Mouse (Mus musculus): ENCODE data around the gene Efna3. TPM values are rescaled to one million over a fixed set of nuclear protein-coding genes. Genes with fewer than 3 reads are reported as not detected.

Efna3 gene
- total RNA-seq, 2 experiments from 2014 or later = 65.5 to 76.3 TPM

DNA sequence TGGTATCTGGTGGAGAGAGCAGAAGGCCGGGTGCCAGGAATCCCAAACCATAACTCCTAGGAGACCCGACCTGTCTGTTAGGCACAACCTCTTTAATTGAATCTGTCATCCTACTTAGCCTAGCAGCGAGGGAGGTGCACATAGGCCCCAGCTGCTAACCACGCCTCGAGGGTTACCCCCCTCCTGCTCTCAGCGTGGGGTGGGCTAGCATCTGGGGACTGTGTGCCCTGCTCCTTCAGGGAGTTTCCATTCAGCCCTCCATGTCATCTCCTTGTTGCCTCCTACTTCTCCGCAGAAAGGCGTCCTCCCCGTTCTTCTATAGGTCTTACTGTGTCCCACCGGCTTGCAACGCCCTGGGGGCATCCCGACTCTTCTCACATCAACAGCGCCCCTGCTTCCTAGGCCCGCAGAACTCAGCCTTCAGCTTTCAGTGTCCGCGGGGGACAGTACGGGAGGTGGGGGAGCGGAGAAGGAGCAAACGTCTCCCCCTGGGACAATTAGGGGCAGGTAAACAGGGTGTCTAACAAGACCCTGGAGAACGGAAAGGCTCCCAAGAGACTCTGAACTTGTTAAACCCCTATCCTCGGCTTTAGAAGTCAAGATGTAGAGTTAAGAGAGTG, 3.7 kb downstream of the Efna3 start:
- Histone ChIP-seq H3K27ac (peak overlapping the region; percentile 93), H3K4me3 (peak overlapping the region; percentile 83)
- DNase-seq (ENCODE audit: low spot score in 2 of 2) = no peak
- no peak for TF ChIP-seq CTCF (conservative IDR thresholded peaks at IDR 0.05)

DNA sequence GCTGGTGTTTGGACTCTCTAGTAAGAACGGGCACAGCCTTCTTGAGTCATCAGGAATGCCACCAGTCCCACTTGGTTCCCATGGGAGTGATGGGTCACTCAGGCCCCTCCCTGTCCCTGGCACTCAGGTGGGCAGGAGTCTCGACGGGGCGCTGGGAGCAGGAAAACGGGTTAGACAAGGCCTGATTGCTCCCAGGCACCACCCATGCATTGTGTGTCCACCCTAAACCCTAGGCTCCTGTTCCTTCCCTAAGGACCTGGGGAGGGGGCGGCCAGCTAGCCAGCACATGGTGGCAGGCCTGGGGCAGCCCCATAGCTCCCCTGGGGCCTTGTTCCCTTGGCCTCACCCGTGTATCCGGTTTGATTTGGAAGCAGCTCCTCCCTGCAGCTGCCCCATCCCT, 4.4 kb downstream of the Efna3 start:
- TF ChIP-seq CTCF (conservative IDR thresholded peaks at IDR 0.05) = no peak
- DNase-seq (ENCODE audit: low spot score in 2 of 2) = no peak
- H3K27ac ChIP-seq = peak overlapping the region; percentile 62; the same call in 1 of the 2 replicates
- no peak overlapping the region for H3K4me3 ChIP-seq

- no peak overlapping the region for H3K4me3 ChIP-seq
- H3K27ac ChIP-seq = peak overlapping the region; percentile 62
- DNase-seq (ENCODE audit: low spot score in 2 of 2) = no peak
- TF ChIP-seq CTCF (conservative IDR thresholded peaks at IDR 0.05) = no peak
These were observed 5.5 kb downstream of the Efna3 start for GRCm38 (mm10) chr3:89317246-89317645.

GRCm38 (mm10) chr3:89316833-89317232, 5.9 kb downstream of the Efna3 start:
- no peak overlapping the region for H3K4me3 ChIP-seq
- peak; percentile 97 for TF ChIP-seq CTCF (conservative IDR thresholded peaks at IDR 0.05)
- DNase-seq (ENCODE audit: low spot score in 2 of 2) = peak; percentile 90 to 92
- H3K27ac ChIP-seq = peak overlapping the region; percentile 62; the same call in 1 of the 2 replicates

GRCm38 (mm10) chr3:89315930-89316831, 6.6 kb downstream of the Efna3 start:
- peak overlapping the region; percentile 0 for H3K27ac ChIP-seq
- H3K4me3 ChIP-seq = peak overlapping the region; percentile 3; the same call in 1 of the 2 replicates
- no peak for DNase-seq (ENCODE audit: low spot score in 2 of 2)
- peak; percentile 38; the same call in 1 of the 2 replicates for TF ChIP-seq CTCF (conservative IDR thresholded peaks at IDR 0.05)

DNA sequence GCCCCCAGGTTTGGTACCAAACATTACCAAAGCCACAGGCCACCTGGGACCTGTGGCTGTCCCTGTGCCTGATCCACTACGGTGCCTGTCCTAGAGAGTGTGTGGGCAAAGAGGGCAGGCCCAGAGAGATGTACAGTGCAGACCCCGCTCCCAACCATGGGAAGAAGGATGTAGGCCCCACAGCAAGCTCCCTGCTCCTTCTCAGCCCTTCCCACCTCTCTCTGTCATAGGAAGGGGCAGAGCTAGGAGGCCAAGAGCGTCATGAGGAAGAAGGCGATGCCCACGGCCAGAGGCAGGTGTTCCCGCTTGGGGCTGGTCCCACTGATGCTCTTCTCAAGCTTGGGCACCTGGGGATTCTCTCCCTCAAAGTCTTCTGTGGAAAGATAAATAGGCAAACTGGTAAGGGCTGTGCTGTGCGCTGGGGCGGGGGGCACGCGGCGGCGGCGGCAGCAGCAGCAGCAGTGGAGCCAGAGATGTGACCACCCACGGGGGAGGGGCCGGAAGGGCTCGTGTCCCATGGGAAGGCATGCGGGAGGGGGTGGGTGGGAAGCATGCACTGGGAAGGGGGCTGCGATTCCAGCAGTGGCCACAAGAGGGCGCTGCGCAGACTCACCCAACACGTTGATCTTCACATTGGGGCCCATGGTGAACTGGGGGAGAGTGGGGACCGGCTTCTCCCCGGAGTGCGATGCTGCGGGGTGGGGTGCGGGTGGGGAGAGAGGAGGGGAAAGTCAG, 7.4 kb downstream of the Efna3 start:
- peak in 1 of 2 experiments; percentile 89 for DNase-seq (ENCODE audit: low spot score in 2 of 2)
- peak overlapping the region; percentile 82 for H3K27ac ChIP-seq
- H3K4me3 ChIP-seq = peak overlapping the region; percentile 37
- TF ChIP-seq CTCF (conservative IDR thresholded peaks at IDR 0.05) = peak; percentile 94

GRCm38 (mm10) chr3:89314791-89315190, 8.0 kb downstream of the Efna3 start:
- peak overlapping the region; percentile 82 for H3K27ac ChIP-seq
- no peak for TF ChIP-seq CTCF (conservative IDR thresholded peaks at IDR 0.05)
- peak overlapping the region; percentile 37 for H3K4me3 ChIP-seq
- no peak for DNase-seq (ENCODE audit: low spot score in 2 of 2)

- DNase-seq (ENCODE audit: low spot score in 2 of 2) = no peak
- no peak for TF ChIP-seq CTCF (conservative IDR thresholded peaks at IDR 0.05)
- Histone ChIP-seq H3K27ac (peak overlapping the region; percentile 82), H3K4me3 (no peak overlapping the region)
These were observed 8.4 kb downstream of the Efna3 start for GRCm38 (mm10) chr3:89314340-89314739.

DNA sequence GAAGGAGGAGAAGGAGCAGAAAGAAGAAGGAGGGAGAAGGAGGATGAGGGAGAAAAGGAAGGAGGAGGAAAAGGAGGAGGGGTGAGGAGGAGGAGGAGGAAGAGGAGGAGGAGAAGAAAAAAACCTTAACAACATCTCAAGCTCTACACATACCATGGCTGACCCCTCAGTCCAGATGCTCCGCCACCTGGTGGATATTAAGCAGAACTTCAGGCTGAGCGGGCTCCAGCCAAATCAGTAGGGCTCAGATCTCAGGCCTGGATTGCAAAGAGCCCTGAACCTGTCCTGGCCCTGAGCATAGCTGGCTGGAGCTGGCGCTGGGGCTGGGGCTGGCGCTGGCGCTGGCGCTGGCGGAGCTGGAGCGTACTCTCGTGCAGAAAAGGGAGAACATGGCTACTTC, 14.7 kb downstream of the Efna3 start:
- peak; percentile 85 for TF ChIP-seq CTCF (conservative IDR thresholded peaks at IDR 0.05)
- Histone ChIP-seq H3K27ac (no peak overlapping the region), H3K4me3 (no peak overlapping the region)
- DNase-seq (ENCODE audit: low spot score in 2 of 2) = peak in 1 of 2 experiments; percentile 70

GRCm38 (mm10) chr3:89305551-89306325, 17.0 kb downstream of the Efna3 start:
- no peak for TF ChIP-seq CTCF (conservative IDR thresholded peaks at IDR 0.05)
- no peak for DNase-seq (ENCODE audit: low spot score in 2 of 2)
- Histone ChIP-seq H3K27ac (no peak overlapping the region), H3K4me3 (no peak overlapping the region)

- Histone ChIP-seq H3K4me3 (no peak overlapping the region), H3K27ac (no peak overlapping the region)
- DNase-seq (ENCODE audit: low spot score in 2 of 2) = no peak
- no peak for TF ChIP-seq CTCF (conservative IDR thresholded peaks at IDR 0.05)
These were observed 17.7 kb downstream of the Efna3 start for GRCm38 (mm10) chr3:89305105-89305504.

DNA sequence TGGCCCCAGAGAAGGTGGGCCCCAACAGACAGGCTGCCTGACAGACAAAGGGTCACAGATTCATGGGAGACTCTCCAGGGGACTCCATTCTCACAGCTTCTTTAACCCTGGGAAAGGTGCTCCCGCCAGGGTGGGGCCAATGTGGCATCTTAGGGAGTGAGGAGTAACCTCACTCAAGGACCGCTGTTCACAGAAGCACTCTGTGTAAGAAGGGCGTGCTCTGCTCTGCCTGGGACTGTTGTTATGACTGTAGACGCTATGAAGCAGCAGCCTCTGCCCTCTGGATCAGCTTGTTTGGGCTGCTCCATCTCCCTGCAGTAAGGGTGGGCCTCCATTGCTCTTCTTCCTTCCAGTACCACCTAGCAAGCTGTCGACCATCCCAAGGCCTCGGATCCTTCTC, 18.3 kb downstream of the Efna3 start:
- no peak overlapping the region for H3K4me3 ChIP-seq
- no peak for DNase-seq (ENCODE audit: low spot score in 2 of 2)
- H3K27ac ChIP-seq = no peak overlapping the region
- TF ChIP-seq CTCF (conservative IDR thresholded peaks at IDR 0.05) = no peak
